Mouse (Mus musculus) T-helper 17 cell (primary cell): ENCODE results near the gene Ttll10.

Experiments used
- in situ Hi-C, 2 experiments: fragments of 300-600 bp; cut with MboI, MseI; formaldehyde crosslinking; loops; 1 replicate in 1 of 2; 2 replicates in 1 of 2; pipeline ENCODE4 v1.15.1; 2025; ENCODE audit warnings: high pct_unique_total_duplicates in 2 of 2

The Ttll10 gene

GRCm38 (mm10) chr4:156067256-156067949 is 8.2 kb upstream of the Ttll10 start:
- in situ Hi-C loops: no loop called here

DNA sequence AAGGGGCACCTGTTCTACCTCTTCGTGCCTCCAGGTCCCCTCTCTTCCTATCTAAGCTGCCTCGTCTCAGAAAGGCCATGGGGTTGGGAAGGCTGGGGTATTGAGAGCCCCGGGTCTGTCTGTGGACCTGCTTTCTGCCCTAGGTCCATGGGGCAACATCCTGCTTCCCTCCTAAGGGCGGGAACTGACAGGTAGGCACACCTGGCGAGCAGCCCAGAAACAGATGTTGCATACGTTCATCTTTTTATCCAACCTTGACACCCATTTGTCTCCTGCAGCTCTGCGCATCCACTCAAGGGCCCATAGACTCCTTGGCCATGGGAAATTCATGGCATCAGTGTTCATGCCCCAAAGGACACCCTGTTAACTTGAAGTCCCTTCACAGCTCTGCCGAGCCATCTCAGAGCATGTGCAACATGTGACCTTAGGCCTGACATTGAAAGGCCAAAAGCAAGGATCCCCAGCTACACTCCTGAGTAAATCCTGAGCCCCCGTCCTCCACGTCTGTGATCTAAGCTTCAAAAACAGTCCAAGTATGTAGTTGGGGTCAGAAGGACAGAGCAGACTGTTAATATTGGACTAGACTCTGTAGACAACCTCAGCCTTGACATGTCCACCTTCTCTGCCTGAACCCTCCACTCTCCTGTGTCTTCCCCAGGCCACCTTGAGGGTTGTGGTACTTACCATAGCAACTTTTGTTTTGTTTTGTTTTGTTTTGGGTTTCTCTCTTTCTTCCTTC is 6.1 kb upstream of the Ttll10 start:
- in situ Hi-C loops: no loop called here

DNA sequence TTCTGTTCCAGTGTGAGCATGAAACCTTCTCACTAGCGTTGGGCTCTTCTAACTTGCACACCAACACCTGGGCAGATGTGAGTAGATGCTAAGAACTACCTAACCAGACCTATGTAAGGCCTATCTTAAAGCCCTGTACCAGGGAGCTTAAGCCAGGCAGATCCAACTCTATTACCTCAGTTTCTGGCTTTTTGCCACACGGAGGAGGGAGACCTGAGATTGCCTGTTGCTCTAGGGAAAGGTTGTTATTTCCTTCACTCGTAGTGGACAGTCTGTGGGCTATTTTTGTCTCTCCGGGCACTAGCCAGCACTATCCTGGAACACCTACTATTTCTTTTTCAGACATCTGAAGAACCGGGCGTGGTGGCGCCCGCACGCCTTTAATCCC is 5.3 kb upstream of the Ttll10 start:
- in situ Hi-C loops: no loop called here

GRCm38 (mm10) chr4:156063861-156064509 is 4.8 kb upstream of the Ttll10 start:
- in situ Hi-C loops: no loop called here

- in situ Hi-C loops: no loop called here
Measured at GRCm38 (mm10) chr4:156059713-156060112, 499 bp upstream of the Ttll10 start.

DNA sequence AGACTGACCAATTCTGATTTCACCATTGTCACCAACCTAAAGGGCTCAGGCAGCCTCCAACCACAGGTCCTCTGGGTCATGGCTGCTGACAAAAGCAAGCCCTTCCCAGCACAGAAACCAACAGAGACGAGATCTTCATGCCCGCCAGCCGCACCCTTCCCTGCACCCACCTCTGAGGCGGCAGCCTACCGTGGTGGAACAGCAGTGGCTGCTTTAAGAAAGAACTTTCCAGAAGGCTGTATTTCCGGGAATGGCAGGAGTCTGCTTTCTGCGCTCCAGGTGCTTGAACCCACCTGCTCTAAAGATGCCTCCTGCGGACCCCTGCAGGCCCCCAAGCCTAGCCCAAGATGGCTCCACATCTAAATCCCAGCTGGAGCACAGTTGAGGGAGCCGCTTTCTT is 388 bp downstream of the Ttll10 start:
- in situ Hi-C loops: no loop called here

- in situ Hi-C loops: no loop called here
Measured at GRCm38 (mm10) chr4:156057702-156058101, 1.5 kb downstream of the Ttll10 start.

- in situ Hi-C loops: no loop called here
Measured at GRCm38 (mm10) chr4:156055173-156055572, 4.0 kb downstream of the Ttll10 start.

GRCm38 (mm10) chr4:156054606-156055005 is 4.6 kb downstream of the Ttll10 start:
- in situ Hi-C loops: loop anchor here in 1 of 2 experiments (5.0 kb wide), 1 partner anchor 118 kb away; no protein-coding TSS in a partner anchor

- in situ Hi-C loops: loop anchor here in 1 of 2 experiments (5.0 kb wide), 1 partner anchor 118 kb away; no protein-coding TSS in a partner anchor
Measured at GRCm38 (mm10) chr4:156054130-156054529, 5.1 kb downstream of the Ttll10 start.

- in situ Hi-C loops: loop anchor here in 1 of 2 experiments (5.0 kb wide), 1 partner anchor 119 kb away; no protein-coding TSS in a partner anchor
Measured at GRCm38 (mm10) chr4:156053113-156053512, 6.1 kb downstream of the Ttll10 start.

GRCm38 (mm10) chr4:156050391-156050980 is 8.7 kb downstream of the Ttll10 start:
- in situ Hi-C loops: loop anchor here in 1 of 2 experiments (5.0 kb wide), 1 partner anchor 122 kb away; no protein-coding TSS in a partner anchor

GRCm38 (mm10) chr4:156049779-156050178 is 9.4 kb downstream of the Ttll10 start:
- in situ Hi-C loops: loop anchor here in 1 of 2 experiments (5.0 kb wide), 1 partner anchor 123 kb away; no protein-coding TSS in a partner anchor

- in situ Hi-C loops: loop anchor here in 1 of 2 experiments (5.0 kb wide), 1 partner anchor 48 kb away; no protein-coding TSS in a partner anchor
Measured at GRCm38 (mm10) chr4:156044754-156045153, 14.5 kb downstream of the Ttll10 start.

GRCm38 (mm10) chr4:156034901-156035300 is 24.3 kb downstream of the Ttll10 start:
- in situ Hi-C loops: loop anchor here (5.0 kb wide), 2 partner anchors 38 to 73 kb away; partner anchors contain the start of gene C1qtnf12 (in 2 of the 2)

DNA sequence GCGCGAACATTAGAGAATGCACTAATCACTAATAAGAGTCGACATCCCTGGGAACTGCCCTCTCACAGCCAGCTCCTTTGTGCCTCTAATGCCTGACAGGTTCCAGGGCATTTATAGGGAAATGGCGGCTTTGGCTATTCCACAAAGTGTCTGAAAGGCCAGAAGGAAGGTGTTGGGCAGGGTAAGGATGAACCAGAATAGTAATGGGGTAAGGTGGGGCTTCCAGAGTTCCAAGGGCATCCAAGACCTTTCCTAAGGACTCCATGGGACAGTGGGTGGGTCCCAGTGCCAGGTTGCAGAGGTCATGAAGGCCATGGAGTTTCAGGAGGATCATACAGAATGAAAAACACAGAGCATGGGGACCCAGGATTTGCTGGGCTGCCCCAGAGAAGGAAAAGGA is 24.9 kb downstream of the Ttll10 start:
- in situ Hi-C loops: loop anchor here (5.0 kb wide), 2 partner anchors 37 to 72 kb away; partner anchors contain the start of gene C1qtnf12 (in 2 of the 2)

DNA sequence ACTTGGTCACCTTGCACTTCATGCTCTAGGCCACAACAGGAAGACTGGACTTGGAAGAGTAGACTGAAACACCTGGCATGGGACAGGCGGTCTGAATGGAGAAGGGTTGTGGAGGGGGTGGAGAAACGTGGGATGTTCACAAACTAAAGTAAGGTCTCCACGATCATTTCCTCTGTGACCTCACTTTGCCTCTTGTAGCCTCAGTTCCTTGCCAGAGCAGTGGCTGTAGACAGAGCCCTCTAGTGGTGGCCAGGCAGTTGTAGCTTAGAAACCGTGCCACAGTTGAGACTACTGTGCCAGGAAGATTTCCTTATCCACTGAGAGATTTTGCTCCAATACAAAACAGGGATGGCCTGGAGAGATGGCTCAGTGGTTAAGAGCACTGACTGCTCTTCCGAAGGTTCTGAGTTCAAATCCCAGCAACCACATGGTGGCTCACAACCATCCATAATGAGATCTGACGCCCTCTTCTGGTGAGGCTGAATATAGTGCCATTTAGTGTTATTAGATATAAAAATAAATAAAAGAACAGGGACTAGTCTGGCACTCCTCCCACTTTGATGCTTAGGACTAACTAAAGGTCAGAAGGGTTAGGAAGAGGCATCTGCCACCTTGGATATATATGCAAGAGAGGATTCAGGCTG is 25.6 kb downstream of the Ttll10 start:
- in situ Hi-C loops: loop anchor here (5.0 kb wide), 2 partner anchors 36 to 71 kb away; partner anchors contain the start of gene C1qtnf12 (in 2 of the 2)

- in situ Hi-C loops: loop anchor here (5.0 kb wide), 2 partner anchors 36 to 71 kb away; partner anchors contain the start of gene C1qtnf12 (in 2 of the 2)
Measured at GRCm38 (mm10) chr4:156032856-156033255, 26.4 kb downstream of the Ttll10 start.

DNA sequence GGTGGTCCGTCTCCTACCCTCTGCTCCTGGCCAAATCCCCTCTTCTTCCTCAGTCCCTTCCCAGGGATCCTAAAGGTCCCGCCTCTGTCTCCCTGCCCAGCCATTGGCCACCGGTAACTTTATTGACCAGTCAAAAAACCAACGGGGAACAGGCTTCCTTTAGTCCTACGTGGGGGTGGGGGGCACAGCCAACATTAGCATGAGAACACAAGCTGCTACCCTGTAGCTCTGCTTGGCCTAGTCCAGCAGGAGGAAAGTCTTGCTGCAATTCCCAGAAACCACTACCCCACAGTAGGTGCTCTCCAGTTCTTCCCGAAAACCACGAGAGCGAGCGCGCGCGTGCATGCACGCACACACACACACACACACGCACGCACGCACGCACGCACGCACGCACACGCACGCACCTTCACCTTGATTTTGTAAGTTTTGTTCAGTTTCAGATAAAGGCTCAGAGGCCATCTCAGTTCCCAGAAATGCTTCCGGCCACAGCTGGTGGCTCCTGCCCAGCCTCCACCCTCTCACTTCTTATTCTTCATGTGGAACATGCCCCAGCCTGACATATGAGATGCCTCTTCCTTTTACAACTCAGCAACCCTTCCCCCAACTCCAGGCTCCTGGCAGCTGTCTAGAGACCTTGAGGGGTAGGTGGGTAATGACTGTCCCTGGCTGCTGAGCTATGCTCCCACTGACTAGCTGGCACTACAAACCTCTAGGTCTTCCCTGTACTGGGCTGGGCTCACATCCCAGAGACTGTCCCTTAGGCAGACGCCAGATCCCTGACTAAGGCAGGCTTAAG is 27.4 kb downstream of the Ttll10 start:
- in situ Hi-C loops: loop anchor here (5.0 kb wide), 2 partner anchors 34 to 69 kb away; partner anchors contain the start of gene C1qtnf12 (in 2 of the 2)

GRCm38 (mm10) chr4:156031255-156031592 is 28.0 kb downstream of the Ttll10 start:
- in situ Hi-C loops: loop anchor here (5.0 kb wide), 2 partner anchors 34 to 69 kb away; partner anchors contain the start of gene C1qtnf12 (in 2 of the 2)
